Mouse (Mus musculus) liver, embryonic 14.5 days (tissue): ENCODE results near the gene Btbd8. TPM values are rescaled to one million over a fixed set of nuclear protein-coding genes. Genes with fewer than 3 reads are reported as not detected.

Experiments used
- ATAC-seq: fragments of 200-750 bp; cut with Nextera tagmentation; 2 replicates; pipeline ENCODE4 v1.8.0; 2017; ENCODE audit warnings: moderate number of reproducible peaks, mild to moderate bottlenecking, moderate library complexity; ENCODE audit not compliant: insufficient read depth
- DNase-seq, 3 experiments: peaks; one replicate each; pipeline ENCODE4 v3.0.0-alpha.2; 2012 to 2013; ENCODE audit warnings: low read depth in 3 of 3, low spot score in 3 of 3
- H3K27ac ChIP-seq: fragments of 300-500 bp; sonication (generic); 2 replicates; pipeline ENCODE4 v1.5.1; 2014; ENCODE audit warnings: moderate library complexity, mild to moderate bottlenecking, control low read depth, inconsistent platforms
- H3K27me3 ChIP-seq: fragments of 300-500 bp; sonication (generic); 2 replicates; pipeline ENCODE4 v1.6.1; 2014; ENCODE audit warnings: mild to moderate bottlenecking, low read length, moderate library complexity; ENCODE audit not compliant: control insufficient read depth, insufficient read depth
- H3K36me3 ChIP-seq: fragments of 300-500 bp; sonication (generic); replicated peaks from 2 replicates; pipeline ENCODE4 v1.6.1; 2014; ENCODE audit warnings: low read depth; ENCODE audit not compliant: control insufficient read depth, insufficient read depth
- H3K4me1 ChIP-seq, 2 experiments: fragments of 200-500 bp in 1 of 2; fragments of 300-500 bp in 1 of 2; sonication (generic) in 1 of 2; replicated peaks; 2 replicates each; pipeline ENCODE4 v1.6.1; 2012 to 2014; ENCODE audit warnings: antibody characterized with exemption in 1 of 2, inconsistent platforms in 1 of 2, low read length in 1 of 2; ENCODE audit not compliant: control insufficient read depth in 2 of 2, insufficient read depth in 2 of 2
- H3K4me2 ChIP-seq: fragments of 300-500 bp; sonication (generic); 2 replicates; pipeline ENCODE4 v1.6.1; 2014; ENCODE audit warnings: low read depth, mild to moderate bottlenecking, control low read depth, moderate library complexity
- H3K4me3 ChIP-seq, 2 experiments: fragments of 200-500 bp in 1 of 2; fragments of 300-500 bp in 1 of 2; sonication (generic) in 1 of 2; 2 replicates each; pipeline ENCODE4 v1.5.1; 2012 to 2014; ENCODE audit warnings: low read depth in 2 of 2, low read length in 2 of 2, mild to moderate bottlenecking in 2 of 2, control low read depth in 1 of 2, inconsistent platforms in 1 of 2, moderate library complexity in 1 of 2; ENCODE audit not compliant: insufficient read depth in 1 of 2
- H3K9ac ChIP-seq: fragments of 300-500 bp; sonication (generic); replicated peaks from 2 replicates; pipeline ENCODE4 v1.6.1; 2014; ENCODE audit warnings: mild to moderate bottlenecking, control low read depth, moderate library complexity
- H3K9me3 ChIP-seq: fragments of 300-500 bp; sonication (generic); 2 replicates; pipeline ENCODE4 v1.6.1; 2016; ENCODE audit warnings: low read length, mixed read lengths; ENCODE audit not compliant: control insufficient read depth
- CTCF ChIP-seq: IDR thresholded peaks from 2 replicates; pipeline ENCODE4 v1.5.1; 2016; ENCODE audit warnings: antibody characterized with exemption, low read depth, control low read depth
- EP300 ChIP-seq: IDR thresholded peaks from 2 replicates; pipeline ENCODE4 v1.6.1; 2016; ENCODE audit warnings: antibody characterized with exemption, low read depth
- WGBS: fragments of 180-500 bp; shearing (Covaris S2); extraction: QIAGEN DNeasy Blood & Tissue Kit; methylation state at CpG from one replicate; pipeline ENCODE4 v1.1.7; 2014; ENCODE audit not compliant: insufficient replicate concordance; 5-methylcytosine and 5-hydroxymethylcytosine counted together
- polyA plus RNA-seq, 2 experiments: library from polyadenylated mRNA; depleted of rRNA in 1 of 2; stranded (reverse) in 1 of 2; unstranded in 1 of 2; fragments of >200 nt; fragmentation: Nextera tagmentation in 1 of 2; extraction: Ambion mirVana in 1 of 2; gene quantifications; 2 replicates each; pipeline versions ENCODE4 v1.2.1 to v1.2.3; 2012 to 2014

Gene Btbd8
- polyA plus RNA-seq, 2 experiments: 1.1 TPM

- Histone ChIP-seq H3K27ac (no peak overlapping the region), H3K36me3 (no peaks in the 10 kb centered on the region), H3K27me3 (no peaks in the 10 kb centered on the region), H3K4me1 (peaks cover 0 to 1% of the 10 kb centered on the region in 2 experiments; a peak in 1 of 4 replicates), H3K9me3 (no peaks in the 10 kb centered on the region), H3K4me3 (no peak overlapping the region), H3K9ac (no peak overlapping the region), H3K4me2 (no peak overlapping the region)
- TF ChIP-seq CTCF (no peak), EP300 (no peak)
- DNase-seq: no peak
- WGBS: 60% methylated on average over 6 of the region's 6 CpGs
- ATAC-seq: no peak
Measured at GRCm38 (mm10) chr5:107521386-107521785, 83.6 kb downstream of the Btbd8 start.

- no peak for DNase-seq
- Histone ChIP-seq H3K4me2 (no peak overlapping the region), H3K27ac (no peak overlapping the region), H3K9ac (no peak overlapping the region), H3K4me1 (peaks cover 0 to 1% of the 10 kb centered on the region in 2 experiments; a peak in 1 of 4 replicates), H3K9me3 (no peaks in the 10 kb centered on the region), H3K27me3 (no peaks in the 10 kb centered on the region), H3K4me3 (no peak overlapping the region), H3K36me3 (no peaks in the 10 kb centered on the region)
- 43% methylated on average over 7 of the region's 7 CpGs for WGBS
- TF ChIP-seq CTCF: no peak
- no peak for TF ChIP-seq EP300
- no peak for ATAC-seq
Measured at GRCm38 (mm10) chr5:107521897-107522296, 84.1 kb downstream of the Btbd8 start.

- Histone ChIP-seq H3K27me3 (no peaks in the 10 kb centered on the region), H3K9ac (no peak overlapping the region), H3K9me3 (no peaks in the 10 kb centered on the region), H3K36me3 (no peaks in the 10 kb centered on the region), H3K27ac (no peak overlapping the region), H3K4me3 (no peak overlapping the region), H3K4me2 (no peak overlapping the region), H3K4me1 (peaks cover 0 to 1% of the 10 kb centered on the region in 2 experiments; a peak in 1 of 4 replicates)
- TF ChIP-seq CTCF (no peak), EP300 (no peak)
- 45% methylated on average over 10 of the region's 10 CpGs for WGBS
- no peak for ATAC-seq
- no peak for DNase-seq
Measured at GRCm38 (mm10) chr5:107524281-107524680, 86.5 kb downstream of the Btbd8 start.

- Histone ChIP-seq H3K27ac (no peak overlapping the region), H3K36me3 (no peaks in the 10 kb centered on the region), H3K4me2 (no peak overlapping the region), H3K9me3 (no peaks in the 10 kb centered on the region), H3K27me3 (no peaks in the 10 kb centered on the region), H3K4me1 (0 out of 4 replicates have a peak, but pooled peaks cover 0 to 1% of the 10 kb centered on the region in 2 experiments), H3K9ac (no peak overlapping the region), H3K4me3 (no peak overlapping the region)
- TF ChIP-seq EP300 (no peak), CTCF (no peak)
- DNase-seq: no peak
- no peak for ATAC-seq
- 63% methylated on average over 3 of the region's 3 CpGs for WGBS
Measured at GRCm38 (mm10) chr5:107528856-107529255, 91.1 kb downstream of the Btbd8 start.

GRCm38 (mm10) chr5:107533590-107533989, 95.8 kb downstream of the Btbd8 start:
- TF ChIP-seq EP300: peak; percentile 49
- no peak for TF ChIP-seq CTCF
- peaks cover 0 to 4% of the 10 kb centered on the region in 2 experiments; a peak in 1 of 4 replicates for H3K4me1 ChIP-seq
- H3K4me2 ChIP-seq: no peak overlapping the region
- H3K9me3 ChIP-seq: no peaks in the 10 kb centered on the region
- DNase-seq: no peak
- H3K36me3 ChIP-seq: no peaks in the 10 kb centered on the region
- no peak overlapping the region for H3K9ac ChIP-seq
- peak; percentile 37; the same call in 1 of the 2 replicates for ATAC-seq
- 9% methylated on average over 2 of the region's 2 CpGs for WGBS
- H3K27ac ChIP-seq: no peak overlapping the region
- H3K4me3 ChIP-seq: no peak overlapping the region
- no peaks in the 10 kb centered on the region for H3K27me3 ChIP-seq
